14 mouse cellular contexts compared by ENCODE assay signal in genomic region chr16:24941306-24942160, GRCm38 (mm10).
DNase-seq lines count a peak whose midpoint lies in the region; ATAC-seq and TF ChIP-seq lines count a peak whose summit lies in the region.
"Had no signal": no experiment of that assay in that cellular context is flagged by ENCODE, and none has a peak within 500 bp of the region (broad histone marks: within the 10 kb centered on the region; RNA-seq: fewer than 3 reads in every experiment).

No protein-coding gene starts in this region.

- DNase-seq in kidney, adult 2 months = no peak
- peak; percentile 15 for DNase-seq in embryonic facial prominence, embryonic 10.5 days (ENCODE audit: low spot score)
- peak; percentile 39 for DNase-seq in hindbrain, embryonic 11.5 days (ENCODE audit: low spot score)
- DNase-seq in adrenal gland, adult 8-10 months = no peak
- no peak for DNase-seq in heart, adult 2 months
- DNase-seq: B cell, adult 2 months; cerebellum, adult 8-10 months; gastrocnemius, postnatal 25 days; heart, postnatal 14 days; kidney, postnatal 10 days; thymus, postnatal 25 days had no signal

- WGBS in kidney, embryonic 16.5 days = 45% methylated on average over 9 of the region's 9 CpGs
- 79% methylated on average over 9 of the region's 9 CpGs for WGBS in kidney, adult 2 months
- WGBS in embryonic facial prominence, embryonic 10.5 days = 79% methylated on average over 9 of the region's 9 CpGs
- 36% methylated on average over 9 of the region's 9 CpGs for WGBS in hindbrain, embryonic 11.5 days
- WGBS in midbrain, embryonic 15.5 days = 20% methylated on average over 9 of the region's 9 CpGs
- 85% methylated on average over 9 of the region's 9 CpGs for WGBS in heart, adult 2 months

- H3K79me2 ChIP-seq in heart, adult 2 months (replicated peaks; ENCODE audit: control insufficient read depth, insufficient read depth, low read length) = no peaks in the 10 kb centered on the region

- no peaks in the 10 kb centered on the region for H3K36me3 ChIP-seq in kidney, embryonic 16.5 days (ENCODE audit: insufficient read depth, low read length)
- H3K36me3 ChIP-seq in kidney, adult 2 months (ENCODE audit: control insufficient read depth, insufficient read depth, low read length) = no peaks in the 10 kb centered on the region
- H3K36me3 ChIP-seq in embryonic facial prominence, embryonic 10.5 days (replicated peaks) = no peaks in the 10 kb centered on the region
- no peaks in the 10 kb centered on the region for H3K36me3 ChIP-seq in hindbrain, embryonic 11.5 days (ENCODE audit: control insufficient read depth, insufficient read depth, low read length)
- H3K36me3 ChIP-seq in midbrain, embryonic 15.5 days (replicated peaks) = no peaks in the 10 kb centered on the region
- no peaks in the 10 kb centered on the region for H3K36me3 ChIP-seq in heart, adult 2 months (ENCODE audit: control insufficient read depth, insufficient read depth, low read length)

- TF ChIP-seq EP300 in heart, adult 2 months (IDR thresholded peaks at IDR 0.05; ENCODE audit: insufficient read depth, low read depth, low read length) = no peak

- H3K9ac ChIP-seq in kidney, embryonic 16.5 days (replicated peaks; ENCODE audit: low read length) = no peak overlapping the region
- no peak overlapping the region for H3K9ac ChIP-seq in hindbrain, embryonic 11.5 days (ENCODE audit: low read depth, low read length)
- H3K9ac ChIP-seq in midbrain, embryonic 15.5 days = no peak overlapping the region
- H3K9ac ChIP-seq in heart, adult 2 months (ENCODE audit: low read depth, low read length) = no peak overlapping the region

- no peaks in the 10 kb centered on the region for H3K9me3 ChIP-seq in kidney, embryonic 16.5 days (ENCODE audit: low read length)
- no peaks in the 10 kb centered on the region for H3K9me3 ChIP-seq in embryonic facial prominence, embryonic 10.5 days
- no peaks in the 10 kb centered on the region for H3K9me3 ChIP-seq in hindbrain, embryonic 11.5 days (ENCODE audit: control insufficient read depth, low read length)
- no peaks in the 10 kb centered on the region for H3K9me3 ChIP-seq in midbrain, embryonic 15.5 days

- peaks cover 28% of the 10 kb centered on the region for H3K4me1 ChIP-seq in kidney, embryonic 16.5 days (ENCODE audit: insufficient read depth, low read length)
- no peaks in the 10 kb centered on the region for H3K4me1 ChIP-seq in kidney, adult 2 months (ENCODE audit: control insufficient read depth, insufficient read depth, low read length)
- peaks cover 23% of the 10 kb centered on the region for H3K4me1 ChIP-seq in embryonic facial prominence, embryonic 10.5 days
- H3K4me1 ChIP-seq in hindbrain, embryonic 11.5 days (replicated peaks; ENCODE audit: control insufficient read depth, insufficient read depth, low read length) = no peaks in the 10 kb centered on the region; the same call in 1 of the 2 replicates
- peaks cover 7% of the 10 kb centered on the region; the same call in 1 of the 2 replicates for H3K4me1 ChIP-seq in midbrain, embryonic 15.5 days
- H3K4me1 ChIP-seq in heart, adult 2 months (ENCODE audit: control insufficient read depth, insufficient read depth, low read length) = no peaks in the 10 kb centered on the region

- intact Hi-C loops in heart, adult 2 months (cut with DNase I) = no loop called here

- H3K27me3 ChIP-seq in kidney, embryonic 16.5 days (ENCODE audit: insufficient read depth, low read length) = no peaks in the 10 kb centered on the region
- H3K27me3 ChIP-seq in kidney, adult 2 months (replicated peaks; ENCODE audit: control insufficient read depth, insufficient read depth, low read length) = no peaks in the 10 kb centered on the region
- no peaks in the 10 kb centered on the region for H3K27me3 ChIP-seq in embryonic facial prominence, embryonic 10.5 days (replicated peaks; ENCODE audit: low read depth, poor library complexity, severe bottlenecking)
- no peaks in the 10 kb centered on the region for H3K27me3 ChIP-seq in hindbrain, embryonic 11.5 days (ENCODE audit: control insufficient read depth, insufficient read depth, low read length)
- H3K27me3 ChIP-seq in midbrain, embryonic 15.5 days (replicated peaks) = no peaks in the 10 kb centered on the region
- no peaks in the 10 kb centered on the region for H3K27me3 ChIP-seq in heart, adult 2 months (ENCODE audit: control insufficient read depth, insufficient read depth, low read length)

- no peak overlapping the region for H3K4me3 ChIP-seq in kidney, embryonic 16.5 days (ENCODE audit: low read length)
- no peak overlapping the region for H3K4me3 ChIP-seq in kidney, adult 2 months (ENCODE audit: insufficient read depth, low read depth, low read length)
- H3K4me3 ChIP-seq in embryonic facial prominence, embryonic 10.5 days = no peak overlapping the region
- no peak overlapping the region for H3K4me3 ChIP-seq in hindbrain, embryonic 11.5 days (ENCODE audit: low read depth, low read length)
- no peak overlapping the region for H3K4me3 ChIP-seq in midbrain, embryonic 15.5 days
- no peak overlapping the region for H3K4me3 ChIP-seq in heart, adult 2 months

- H3K4me2 ChIP-seq in kidney, embryonic 16.5 days (replicated peaks; ENCODE audit: low read depth, low read length) = no peak overlapping the region
- no peak overlapping the region for H3K4me2 ChIP-seq in hindbrain, embryonic 11.5 days (replicated peaks; ENCODE audit: low read depth, low read length)
- H3K4me2 ChIP-seq in midbrain, embryonic 15.5 days = no peak overlapping the region

- no peak for TF ChIP-seq POLR2A in kidney, adult 2 months (IDR thresholded peaks at IDR 0.05; ENCODE audit: low read depth, low read length)
- TF ChIP-seq POLR2A in heart, adult 2 months (IDR thresholded peaks at IDR 0.05; ENCODE audit: insufficient read depth, low read depth, low read length) = no peak

- no peak for TF ChIP-seq CTCF in kidney, adult 2 months (conservative IDR thresholded peaks at IDR 0.05; ENCODE audit: insufficient read depth, insufficient read length, low read depth, low read length)
- no peak for TF ChIP-seq CTCF in heart, adult 2 months (IDR thresholded peaks at IDR 0.05)

- ATAC-seq in kidney, embryonic 16.5 days (ENCODE audit: low FRiP score, low TSS enrichment) = peak; percentile 90
- peak; percentile 80 for ATAC-seq in hindbrain, embryonic 11.5 days (ENCODE audit: low FRiP score)
- ATAC-seq in midbrain, embryonic 15.5 days (replicated peaks) = peak; percentile 80
- ATAC-seq in erythroid progenitor cell, adult 5-6 weeks (replicated peaks; ENCODE audit: low FRiP score, poor library complexity, severe bottlenecking) = no peak

- 0 out of 2 replicates have a peak overlapping the region, but pooled peaks have one; percentile 39 for H3K27ac ChIP-seq in kidney, embryonic 16.5 days (ENCODE audit: low read length)
- H3K27ac ChIP-seq in kidney, adult 2 months (ENCODE audit: insufficient read depth, low read depth, low read length) = no peak overlapping the region
- H3K27ac ChIP-seq in embryonic facial prominence, embryonic 10.5 days (replicated peaks) = no peak overlapping the region
- H3K27ac ChIP-seq in hindbrain, embryonic 11.5 days (ENCODE audit: low read depth, low read length) = no peak overlapping the region
- no peak overlapping the region for H3K27ac ChIP-seq in midbrain, embryonic 15.5 days
- no peak overlapping the region for H3K27ac ChIP-seq in heart, adult 2 months

Comparison
In these comparisons a context has a peak if more than half of its experiments do, and no peak if none do; other contexts are left out.
1. DNase-seq: peak in embryonic facial prominence, embryonic 10.5 days (single experiment) and hindbrain, embryonic 11.5 days (single experiment); none in kidney, adult 2 months (single experiment), adrenal gland, adult 8-10 months (single experiment) and heart, adult 2 months (0 of 2).